Comparison of ENCODE assay signal across 24 mouse cellular contexts in genomic region chr1:167430976-167431676, GRCm38 (mm10). TPM values are rescaled to one million over a fixed set of nuclear protein-coding genes. Genes with fewer than 3 reads are reported as not detected.
A peak's percentile ranks its signal among the peaks of the same experiment; 100 is the strongest.
DNase-seq lines count a peak whose midpoint lies in the region; ATAC-seq and TF ChIP-seq lines count a peak whose summit lies in the region.
"Had no signal": no experiment of that assay in that cellular context is flagged by ENCODE, and none has a peak within 500 bp of the region (broad histone marks: within the 10 kb centered on the region; RNA-seq: fewer than 3 reads in every experiment).

No protein-coding gene starts in this region.

- no peaks in the 10 kb centered on the region for H3K9me3 ChIP-seq in forebrain, embryonic 11.5 days (ENCODE audit: control insufficient read depth, low read length)
- no peaks in the 10 kb centered on the region for H3K9me3 ChIP-seq in forebrain, embryonic 16.5 days (ENCODE audit: control insufficient read depth, low read length)
- no peaks in the 10 kb centered on the region for H3K9me3 ChIP-seq in lung, embryonic 14.5 days (ENCODE audit: low read depth, low read length)
- no peaks in the 10 kb centered on the region for H3K9me3 ChIP-seq in midbrain, embryonic 11.5 days (ENCODE audit: control insufficient read depth, low read length)
- no peaks in the 10 kb centered on the region for H3K9me3 ChIP-seq in midbrain, embryonic 13.5 days
- H3K9me3 ChIP-seq: embryonic facial prominence, embryonic 13.5 days; G1E; heart, embryonic 12.5 days; hindbrain, embryonic 15.5 days had no signal

- no peak overlapping the region for H3K4me2 ChIP-seq in forebrain, embryonic 11.5 days (ENCODE audit: low read depth, low read length, severe bottlenecking)
- no peak overlapping the region for H3K4me2 ChIP-seq in forebrain, embryonic 16.5 days (ENCODE audit: low read length)
- H3K4me2 ChIP-seq in lung, embryonic 14.5 days = no peak overlapping the region
- no peak overlapping the region for H3K4me2 ChIP-seq in midbrain, embryonic 11.5 days
- H3K4me2 ChIP-seq in midbrain, embryonic 13.5 days (replicated peaks) = no peak overlapping the region
- H3K4me2 ChIP-seq: embryonic facial prominence, embryonic 13.5 days; heart, embryonic 12.5 days; hindbrain, embryonic 15.5 days had no signal

- peak; percentile 29 for DNase-seq in adrenal gland, postnatal 10 days
- DNase-seq in adrenal gland, postnatal 4 days (ENCODE audit: low spot score in 2 of 2) = no peak
- DNase-seq in forebrain, embryonic 11.5 days (ENCODE audit: low spot score) = peak; percentile 9
- DNase-seq in lung, embryonic 14.5 days = peak; percentile 52
- DNase-seq in lung, postnatal 14 days = no peak
- peak; percentile 64 for DNase-seq in midbrain, embryonic 11.5 days (ENCODE audit: low spot score, missing footprints)
- DNase-seq: adrenal gland, postnatal 25 days; B cell, adult 2 months; cerebellum, adult 2 months; cerebellum, postnatal 10 days; gastrocnemius, postnatal 36 days; heart, adult 2 months; heart, postnatal 36 days had no signal

- no peak for TF ChIP-seq CTCF in lung, embryonic 14.5 days (IDR thresholded peaks at IDR 0.05; ENCODE audit: low read depth)

- H3K27ac ChIP-seq in forebrain, embryonic 11.5 days (ENCODE audit: low read depth, low read length) = no peak overlapping the region
- H3K27ac ChIP-seq in forebrain, embryonic 16.5 days (ENCODE audit: low read length) = no peak overlapping the region
- H3K27ac ChIP-seq in lung, embryonic 14.5 days (ENCODE audit: low read depth) = peak overlapping the region; percentile 60
- H3K27ac ChIP-seq in midbrain, embryonic 11.5 days (ENCODE audit: low read depth, low read length) = no peak overlapping the region
- H3K27ac ChIP-seq in midbrain, embryonic 13.5 days = no peak overlapping the region
- H3K27ac ChIP-seq: embryonic facial prominence, embryonic 13.5 days; heart, adult 2 months; hindbrain, embryonic 15.5 days had no signal

- no peaks in the 10 kb centered on the region for H3K4me1 ChIP-seq in forebrain, embryonic 11.5 days (replicated peaks; ENCODE audit: control insufficient read depth, insufficient read depth, low read length)
- H3K4me1 ChIP-seq in forebrain, embryonic 16.5 days (replicated peaks; ENCODE audit: control insufficient read depth, insufficient read depth, low read length) = peaks cover 2% of the 10 kb centered on the region; the same call in 1 of the 2 replicates
- no peaks in the 10 kb centered on the region for H3K4me1 ChIP-seq in lung, embryonic 14.5 days (ENCODE audit: insufficient read depth)
- no peaks in the 10 kb centered on the region for H3K4me1 ChIP-seq in midbrain, embryonic 11.5 days (ENCODE audit: control insufficient read depth, insufficient read depth, low read length)
- no peaks in the 10 kb centered on the region for H3K4me1 ChIP-seq in midbrain, embryonic 13.5 days (replicated peaks)
- H3K4me1 ChIP-seq: heart, embryonic 12.5 days; hindbrain, embryonic 15.5 days had no signal

- no peak overlapping the region for H3K9ac ChIP-seq in forebrain, embryonic 11.5 days (ENCODE audit: low read length)
- no peak overlapping the region for H3K9ac ChIP-seq in forebrain, embryonic 16.5 days (replicated peaks; ENCODE audit: low read depth, low read length)
- H3K9ac ChIP-seq in lung, embryonic 14.5 days = no peak overlapping the region
- H3K9ac ChIP-seq in midbrain, embryonic 11.5 days (ENCODE audit: low read length) = no peak overlapping the region
- no peak overlapping the region for H3K9ac ChIP-seq in midbrain, embryonic 13.5 days (replicated peaks)
- H3K9ac ChIP-seq: embryonic facial prominence, embryonic 13.5 days; heart, embryonic 12.5 days; hindbrain, embryonic 15.5 days had no signal

- H3K36me3 ChIP-seq in forebrain, embryonic 11.5 days (ENCODE audit: control insufficient read depth, insufficient read depth, low read length) = no peaks in the 10 kb centered on the region
- no peaks in the 10 kb centered on the region for H3K36me3 ChIP-seq in forebrain, embryonic 16.5 days (ENCODE audit: control insufficient read depth, insufficient read depth)
- H3K36me3 ChIP-seq in lung, embryonic 14.5 days (ENCODE audit: insufficient read depth) = no peaks in the 10 kb centered on the region
- H3K36me3 ChIP-seq in midbrain, embryonic 11.5 days (ENCODE audit: control insufficient read depth, insufficient read depth, low read length) = no peaks in the 10 kb centered on the region
- H3K36me3 ChIP-seq in midbrain, embryonic 13.5 days = no peaks in the 10 kb centered on the region
- H3K36me3 ChIP-seq: embryonic facial prominence, embryonic 13.5 days; G1E; heart, embryonic 12.5 days; hindbrain, embryonic 15.5 days had no signal

- H3K4me3 ChIP-seq in forebrain, embryonic 11.5 days (ENCODE audit: low read depth, low read length) = no peak overlapping the region
- H3K4me3 ChIP-seq in forebrain, embryonic 16.5 days (replicated peaks; ENCODE audit: low read length) = no peak overlapping the region
- H3K4me3 ChIP-seq in lung, embryonic 14.5 days (ENCODE audit: low read depth, low read length) = no peak overlapping the region
- H3K4me3 ChIP-seq in midbrain, embryonic 11.5 days (ENCODE audit: low read depth, low read length) = no peak overlapping the region
- no peak overlapping the region for H3K4me3 ChIP-seq in midbrain, embryonic 13.5 days (replicated peaks)
- H3K4me3 ChIP-seq: embryonic facial prominence, embryonic 13.5 days; heart, adult 2 months; heart, embryonic 12.5 days; hindbrain, embryonic 15.5 days had no signal

- 81% methylated on average over 9 of the region's 9 CpGs for WGBS in forebrain, embryonic 11.5 days
- WGBS in forebrain, embryonic 16.5 days = 72% methylated on average over 9 of the region's 9 CpGs
- WGBS in lung, embryonic 14.5 days = 49% methylated on average over 9 of the region's 9 CpGs
- WGBS in midbrain, embryonic 11.5 days = 76% methylated on average over 9 of the region's 9 CpGs
- whole genome bisulfite sequencing in midbrain, embryonic 13.5 days = 69% methylated on average over 9 of the region's 9 CpGs

- ATAC-seq in forebrain, embryonic 11.5 days (replicated peaks; ENCODE audit: low FRiP score) = no peak
- ATAC-seq in forebrain, embryonic 16.5 days = no peak
- peak; percentile 78 for ATAC-seq in lung, embryonic 14.5 days (ENCODE audit: insufficient read depth)
- ATAC-seq in midbrain, embryonic 11.5 days (ENCODE audit: low FRiP score) = no peak
- ATAC-seq in midbrain, embryonic 13.5 days = no peak
- ATAC-seq: CD4-positive, CD25-positive, alpha-beta regulatory T cell, adult 4 months; forebrain, embryonic 14.5 days; intestine, embryonic 16.5 days had no signal

- H3K27me3 ChIP-seq in forebrain, embryonic 11.5 days (ENCODE audit: control insufficient read depth, insufficient read depth, low read length) = no peaks in the 10 kb centered on the region
- no peaks in the 10 kb centered on the region for H3K27me3 ChIP-seq in forebrain, embryonic 16.5 days (replicated peaks; ENCODE audit: control insufficient read depth, insufficient read depth, low read length)
- no peaks in the 10 kb centered on the region for H3K27me3 ChIP-seq in lung, embryonic 14.5 days (ENCODE audit: insufficient read depth, low read length)
- H3K27me3 ChIP-seq in midbrain, embryonic 11.5 days (ENCODE audit: control insufficient read depth, insufficient read depth, low read length) = no peaks in the 10 kb centered on the region
- no peaks in the 10 kb centered on the region for H3K27me3 ChIP-seq in midbrain, embryonic 13.5 days
- H3K27me3 ChIP-seq: embryonic facial prominence, embryonic 13.5 days had no signal

RNA-seq across cellular contexts. Expression of gene Lrrc52, which starts 35.5 kb away (rescaled TPM):
- under 1 TPM; 0.27 to 0.69 TPM for total RNA-seq in adrenal gland, postnatal 10 days (2021)
- total RNA-seq in adrenal gland, postnatal 4 days (2021) = under 1 TPM in 1 of 2 experiments, not detected in 1; 0.28 TPM
- polyA plus RNA-seq in forebrain, embryonic 11.5 days (2014; fragmentation: Nextera tagmentation; extraction: Ambion mirVana) = not detected in 2 replicates
- polyA plus RNA-seq in forebrain, embryonic 16.5 days (2015; fragmentation: Nextera tagmentation; extraction: Ambion mirVana) = not detected in 2 replicates
- 0.43 and 0.96 TPM in 2 replicates for polyA plus RNA-seq in lung, embryonic 14.5 days (2014; fragmentation: Nextera tagmentation; extraction: Ambion mirVana)
- polyA plus RNA-seq in midbrain, embryonic 11.5 days (2014; fragmentation: Nextera tagmentation; extraction: Ambion mirVana) = not detected in 2 replicates
- 0.27 TPM in 1 of 2 replicates, not detected in the other for polyA plus RNA-seq in midbrain, embryonic 13.5 days (2015; fragmentation: Nextera tagmentation; extraction: Ambion mirVana)
- total RNA-seq: adrenal gland, postnatal 25 days had no signal
- polyA plus RNA-seq: CD4-positive, CD25-positive, alpha-beta regulatory T cell, adult 4 months; embryonic facial prominence, embryonic 13.5 days; forebrain, embryonic 14.5 days; G1E; heart, embryonic 12.5 days; heart, embryonic 16.5 days; hindbrain, embryonic 11.5 days; hindbrain, embryonic 15.5 days had no signal

RNA-seq across cellular contexts. Expression of gene Mgst3, which starts 37.5 kb away (rescaled TPM):
- 10 to 100 TPM; 63.5 to 71.5 TPM for total RNA-seq in adrenal gland, postnatal 10 days (2021)
- 10 to 100 TPM; 67.2 to 77.2 TPM for total RNA-seq in adrenal gland, postnatal 4 days (2021)
- polyA plus RNA-seq in forebrain, embryonic 11.5 days (2014; fragmentation: Nextera tagmentation; extraction: Ambion mirVana) = 51.8 and 54.0 TPM in 2 replicates
- polyA plus RNA-seq in forebrain, embryonic 16.5 days (2015; fragmentation: Nextera tagmentation; extraction: Ambion mirVana) = 93.1 and 109 TPM in 2 replicates
- 45.5 and 46.6 TPM in 2 replicates for polyA plus RNA-seq in lung, embryonic 14.5 days (2014; fragmentation: Nextera tagmentation; extraction: Ambion mirVana)
- polyA plus RNA-seq in midbrain, embryonic 11.5 days (2014; fragmentation: Nextera tagmentation; extraction: Ambion mirVana) = 58.9 and 60.8 TPM in 2 replicates
- 80.2 and 83.6 TPM in 2 replicates for polyA plus RNA-seq in midbrain, embryonic 13.5 days (2015; fragmentation: Nextera tagmentation; extraction: Ambion mirVana)

Comparison
In these comparisons a context has a peak if more than half of its experiments do, and no peak if none do; other contexts are left out.
1. DNase-seq: peak in adrenal gland, postnatal 10 days (single experiment), forebrain, embryonic 11.5 days (single experiment), lung, embryonic 14.5 days (single experiment) and midbrain, embryonic 11.5 days (single experiment); none in adrenal gland, postnatal 4 days (0 of 2) and lung, postnatal 14 days (single experiment).